Mouse (Mus musculus) frontal cortex, adult (tissue): ENCODE data around the gene Tox2.

Experiments used
- ATAC-seq: cut with Nextera tagmentation; 2 replicates; pipeline ENCODE4 v1.9.2; 2017; ENCODE audit warnings: mild to moderate bottlenecking, moderate library complexity, mixed read lengths; ENCODE audit not compliant: low TSS enrichment

The Tox2 gene

GRCm38 (mm10) chr2:163362940-163363921 is 160.3 kb downstream of the Tox2 start:
- no peak for ATAC-seq

GRCm38 (mm10) chr2:163364785-163365541 is 162.0 kb downstream of the Tox2 start:
- no peak for ATAC-seq

GRCm38 (mm10) chr2:163370175-163370574 is 167.2 kb downstream of the Tox2 start:
- ATAC-seq = no peak

- ATAC-seq = no peak
These were observed 169.7 kb downstream of the Tox2 start for GRCm38 (mm10) chr2:163372627-163373026.
